Mouse (Mus musculus) adrenal gland, postnatal 36 days (tissue): ENCODE results near the gene Marveld2. TPM values are rescaled to one million over a fixed set of nuclear protein-coding genes. Genes with fewer than 3 reads are reported as not detected.

Source experiments
- total RNA-seq, 2 experiments: library from RNA; stranded (reverse); gene quantifications; 2 replicates each; pipeline ENCODE4 v1.2.3; 2021

Marveld2 gene
- total RNA-seq, 2 experiments from 2014 or later, result 0.56 to 0.76 TPM

Other genes with a start within 250 kb of the Marveld2 start
- gene Naip1, start 164.1 kb downstream of the Marveld2 start, total RNA-seq, result under 1 TPM; 0.17 to 0.30 TPM
- gene Gtf2h2, start 124.4 kb downstream of the Marveld2 start, total RNA-seq, result 10 to 100 TPM; 24.5 to 30.5 TPM
- 10 to 100 TPM in 1 of 2 experiments, 1 to 10 TPM in 1; 6.7 to 14.4 TPM for gene Ocln, start 64.3 kb downstream of the Marveld2 start, total RNA-seq
- 10 to 100 TPM; 68.9 to 84.4 TPM for gene Ak6, start 34.0 kb upstream of the Marveld2 start, total RNA-seq
- gene Rad17, start 34.1 kb upstream of the Marveld2 start, total RNA-seq, result 10 to 100 TPM; 21.0 to 22.7 TPM
- gene Taf9, start 34.6 kb upstream of the Marveld2 start, total RNA-seq, result 10 to 100 TPM in 1 of 2 experiments, 1 to 10 TPM in 1; 8.3 to 15.4 TPM
- gene Ccdc125, start 52.7 kb upstream of the Marveld2 start, total RNA-seq, result under 1 TPM; 0.66 to 0.76 TPM
- gene Cdk7, start 114.0 kb upstream of the Marveld2 start, total RNA-seq, result 10 to 100 TPM; 38.6 to 44.7 TPM
- 100 to 1,000 TPM; 116 to 122 TPM for gene Mrps36, start 127.7 kb upstream of the Marveld2 start, total RNA-seq
- under 1 TPM; 0.66 TPM for gene Cenph, start 158.9 kb upstream of the Marveld2 start, total RNA-seq
- 1 to 10 TPM; 5.5 to 6.5 TPM for gene Ccnb1, start 169.6 kb upstream of the Marveld2 start, total RNA-seq
- gene Slc30a5, start 216.5 kb upstream of the Marveld2 start, total RNA-seq, result 10 to 100 TPM; 49.9 to 51.4 TPM